Mouse (Mus musculus) heart, postnatal 0 days (tissue): ENCODE measurements around the gene Teddm1b.

Experiments
- CTCF ChIP-seq: IDR thresholded peaks from 2 replicates; pipeline ENCODE4 v1.5.1; 2016; ENCODE audit warnings: antibody characterized with exemption, control low read depth, low read depth
- EP300 ChIP-seq: IDR thresholded peaks from 2 replicates; pipeline ENCODE4 v1.6.1; 2016; ENCODE audit warnings: antibody characterized with exemption, low read depth

DNA sequence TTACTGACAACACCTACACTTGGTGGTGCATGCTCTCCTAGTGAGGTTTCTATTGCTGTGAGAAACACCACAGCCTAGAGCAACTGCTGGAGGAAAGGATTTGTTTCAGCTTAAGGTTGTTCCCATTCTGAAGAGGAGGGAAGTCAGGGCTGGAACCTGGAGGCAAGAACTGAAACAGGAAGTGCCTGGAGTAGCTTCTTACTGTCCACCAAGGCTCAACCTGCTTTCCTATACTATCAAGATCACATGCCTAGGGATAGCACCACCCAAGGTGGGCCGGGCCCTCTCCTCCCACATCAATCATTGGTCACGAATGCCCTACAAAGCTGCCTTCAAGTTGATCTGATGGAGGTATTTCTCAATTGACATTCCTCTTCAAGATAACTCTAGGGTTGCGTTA is 47.5 kb downstream of the Teddm1b start:
- TF ChIP-seq CTCF (no peak), EP300 (no peak)
